8 mouse cellular contexts compared by ENCODE assay signal in the genomic region with DNA sequence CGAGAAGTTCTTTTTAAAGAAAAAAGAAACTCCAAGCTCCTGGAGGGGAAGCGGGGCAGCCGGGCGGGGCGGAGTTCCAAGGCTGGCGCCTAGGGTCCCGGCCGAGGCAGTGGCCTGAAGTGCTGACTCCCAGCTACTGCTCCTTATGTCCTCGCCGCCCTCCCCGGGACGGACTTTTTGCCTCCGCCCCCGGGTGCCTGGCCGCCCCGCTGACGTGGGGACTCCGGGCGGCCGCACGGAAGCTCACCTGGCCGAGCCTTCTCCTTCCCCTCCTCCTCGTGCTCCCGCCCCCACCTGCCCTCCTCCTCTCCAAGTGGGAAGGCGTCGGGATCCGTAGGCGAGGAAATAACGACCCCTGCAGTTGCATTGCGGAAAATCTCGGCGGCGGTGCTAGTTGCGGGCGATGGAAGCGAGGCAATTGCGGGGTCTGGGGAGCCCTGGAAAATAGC. TPM values are rescaled to one million over a fixed set of nuclear protein-coding genes. Genes with fewer than 3 reads are reported as not detected.
A peak's percentile ranks its signal among the peaks of the same experiment; 100 is the strongest.
DNase-seq lines count a peak whose midpoint lies in the region; ATAC-seq lines count a peak whose summit lies in the region.

No protein-coding gene starts in this region.

- H3K4me3 ChIP-seq in kidney, embryonic 14.5 days (ENCODE audit: low read length): peak overlapping the region; percentile 39
- H3K4me3 ChIP-seq in forebrain, embryonic 13.5 days: peak overlapping the region; percentile 55

- no peaks in the 10 kb centered on the region for H3K36me3 ChIP-seq in kidney, embryonic 14.5 days (ENCODE audit: control insufficient read depth, insufficient read depth, low read length)
- no peaks in the 10 kb centered on the region for H3K36me3 ChIP-seq in forebrain, embryonic 13.5 days (ENCODE audit: poor library complexity, severe bottlenecking)

- H3K27me3 ChIP-seq in kidney, embryonic 14.5 days (ENCODE audit: control insufficient read depth, insufficient read depth, low read length): peaks cover 54% of the 10 kb centered on the region
- H3K27me3 ChIP-seq in forebrain, embryonic 13.5 days: peaks cover 65% of the 10 kb centered on the region

- no peak; the same call in 1 of the 2 replicates for ATAC-seq in kidney, embryonic 14.5 days (ENCODE audit: low FRiP score, low TSS enrichment)
- ATAC-seq in forebrain, embryonic 13.5 days: peak; percentile 54
- ATAC-seq in CD4-positive, CD25-positive, alpha-beta regulatory T cell, adult 4 months: no peak

- H3K27ac ChIP-seq in kidney, embryonic 14.5 days (ENCODE audit: low read depth, low read length): no peak overlapping the region
- H3K27ac ChIP-seq in forebrain, embryonic 13.5 days: no peak overlapping the region

- H3K4me1 ChIP-seq in kidney, embryonic 14.5 days (ENCODE audit: control insufficient read depth, insufficient read depth, low read length): peaks cover 9% of the 10 kb centered on the region; the same call in 1 of the 2 replicates
- H3K4me1 ChIP-seq in forebrain, embryonic 13.5 days: peaks cover 18% of the 10 kb centered on the region

- intact Hi-C loops in left cerebral cortex, postnatal 25 days (cut with DNase I): loop anchor here (2.0 to 10.0 kb wide), 7 partner anchors 30 to 964 kb away; no protein-coding TSS in a partner anchor

- H3K9me3 ChIP-seq in kidney, embryonic 14.5 days (ENCODE audit: control insufficient read depth, low read length): no peaks in the 10 kb centered on the region
- H3K9me3 ChIP-seq in forebrain, embryonic 13.5 days (replicated peaks): no peaks in the 10 kb centered on the region

- 1% methylated on average over 37 of the region's 37 CpGs for WGBS in kidney, embryonic 14.5 days
- WGBS in forebrain, embryonic 13.5 days: under 1% methylated on average over 31 of the region's 37 CpGs

- H3K4me2 ChIP-seq in kidney, embryonic 14.5 days (replicated peaks; ENCODE audit: low read depth, low read length): peak overlapping the region; percentile 60
- H3K4me2 ChIP-seq in forebrain, embryonic 13.5 days: peak overlapping the region; percentile 92

- DNase-seq in kidney, postnatal 10 days: no peak
- DNase-seq in cerebellum, adult 11 months: peak; percentile 75
- peak; percentile 41 to 56 for DNase-seq in left cerebral cortex, postnatal 25 days (ENCODE audit: low spot score in 2 of 2)
- peak; percentile 49 to 58 for DNase-seq in right cerebral cortex, adult 2 months (ENCODE audit: low spot score in 2 of 2)
- DNase-seq in gastrocnemius, postnatal 25 days: no peak

- H3K9ac ChIP-seq in kidney, embryonic 14.5 days (ENCODE audit: low read depth, low read length): no peak overlapping the region
- H3K9ac ChIP-seq in forebrain, embryonic 13.5 days: peak overlapping the region; percentile 64

RNA-seq across cellular contexts. Expression of a gene that starts 1.1 kb away (rescaled TPM):
- 0.07 and 0.12 TPM in 2 replicates for polyA plus RNA-seq in kidney, embryonic 14.5 days (2014; fragmentation: Nextera tagmentation; extraction: Ambion mirVana)
- 4.1 and 6.0 TPM in 2 replicates for polyA plus RNA-seq in forebrain, embryonic 13.5 days (2015; fragmentation: Nextera tagmentation; extraction: Ambion mirVana)
- total RNA-seq in left cerebral cortex, postnatal 25 days (2021): 100 to 1,000 TPM; 132 to 143 TPM
- polyA plus RNA-seq in CD4-positive, CD25-positive, alpha-beta regulatory T cell, adult 4 months (2017; shearing (Covaris generic)): not detected
- not detected for total RNA-seq in gastrocnemius, postnatal 25 days (2021)

Comparison
In these comparisons a context has a peak if more than half of its experiments do, and no peak if none do; other contexts are left out.
1. DNase-seq: peak in cerebellum, adult 11 months (single experiment), left cerebral cortex, postnatal 25 days (2 of 2) and right cerebral cortex, adult 2 months (2 of 2); none in kidney, postnatal 10 days (single experiment) and gastrocnemius, postnatal 25 days (single experiment).